Mouse (Mus musculus) frontal cortex, adult 2 months (tissue): ENCODE data around the gene Cdc16. TPM values are rescaled to one million over a fixed set of nuclear protein-coding genes. Genes with fewer than 3 reads are reported as not detected.

Experiments
- DNase-seq, 2 experiments: peaks; one replicate each; pipeline ENCODE4 v3.0.0; 2022; ENCODE audit warnings: low spot score in 1 of 2; ENCODE audit errors: extremely low spot score in 1 of 2
- polyA plus RNA-seq: library from polyadenylated mRNA; depleted of rRNA; stranded (reverse); fragments of >200 nt; gene quantifications from 2 replicates; pipeline ENCODE4 v1.2.3, GENCODE M21; 2012; rRNA removed

Gene Cdc16
- polyA plus RNA-seq, 1 experiment = 61.6 TPM

GRCm38 (mm10) chr8:13797676-13798075 lies 40.2 kb downstream of the Cdc16 start:
- no peak for DNase-seq

GRCm38 (mm10) chr8:13799566-13799965 lies 42.1 kb downstream of the Cdc16 start:
- DNase-seq = no peak

- DNase-seq = no peak
These were observed 71.2 kb downstream of the Cdc16 start for GRCm38 (mm10) chr8:13828598-13829172.

Other genes with a start within 250 kb of the Cdc16 start
- 0.14 TPM in 1 of 2 replicates, not detected in the other for gene 1700029H14Rik, start 195.2 kb upstream of the Cdc16 start, polyA plus RNA-seq
- gene Rasa3, start 80.1 kb upstream of the Cdc16 start, polyA plus RNA-seq = 86.7 and 95.6 TPM in 2 replicates
- 2.5 and 2.7 TPM in 2 replicates for gene Cfap97d2, start 51.8 kb upstream of the Cdc16 start, polyA plus RNA-seq
- 41.9 and 44.1 TPM in 2 replicates for gene Upf3a, start 27.9 kb downstream of the Cdc16 start, polyA plus RNA-seq
- gene AF366264, start 80.7 kb downstream of the Cdc16 start, polyA plus RNA-seq = not detected in 2 replicates
- gene Champ1, start 112.0 kb downstream of the Cdc16 start, polyA plus RNA-seq = 20.9 and 22.5 TPM in 2 replicates
- gene Coprs, start 132.6 kb downstream of the Cdc16 start, polyA plus RNA-seq = 52.7 and 59.0 TPM in 2 replicates